Mouse (Mus musculus) induced T-regulatory cell, adult 2 months (primary cell): ENCODE results near the gene Rerg.

Source experiments
- DNase-seq: peaks from one replicate; pipeline ENCODE4 v3.0.0-alpha.2; 2012; ENCODE audit warnings: low read depth

Gene Rerg

DNA sequence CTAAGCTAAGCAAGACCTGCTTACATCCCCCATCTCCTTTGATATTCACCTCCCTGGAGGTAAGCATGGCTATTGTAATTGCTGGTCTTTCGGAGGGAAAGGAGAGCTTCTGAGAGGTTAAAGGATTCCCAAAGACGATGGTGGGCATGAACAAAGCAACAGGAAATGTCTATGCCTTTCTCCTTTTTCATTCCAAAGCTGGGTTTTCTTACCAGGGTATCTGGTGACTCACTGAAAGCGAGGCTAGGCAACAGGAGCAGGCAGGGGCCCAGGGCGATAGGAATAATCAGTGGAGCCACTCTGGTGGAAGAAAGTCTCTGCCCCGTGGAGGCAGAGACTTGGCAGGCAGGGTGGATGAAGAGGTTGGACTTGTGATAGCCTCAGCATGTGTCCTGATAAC, at the start of gene Rerg:
Rerg (minus strand) TSS at position 272 of the 400 bp plus-strand sequence.
- no peak for DNase-seq

DNA sequence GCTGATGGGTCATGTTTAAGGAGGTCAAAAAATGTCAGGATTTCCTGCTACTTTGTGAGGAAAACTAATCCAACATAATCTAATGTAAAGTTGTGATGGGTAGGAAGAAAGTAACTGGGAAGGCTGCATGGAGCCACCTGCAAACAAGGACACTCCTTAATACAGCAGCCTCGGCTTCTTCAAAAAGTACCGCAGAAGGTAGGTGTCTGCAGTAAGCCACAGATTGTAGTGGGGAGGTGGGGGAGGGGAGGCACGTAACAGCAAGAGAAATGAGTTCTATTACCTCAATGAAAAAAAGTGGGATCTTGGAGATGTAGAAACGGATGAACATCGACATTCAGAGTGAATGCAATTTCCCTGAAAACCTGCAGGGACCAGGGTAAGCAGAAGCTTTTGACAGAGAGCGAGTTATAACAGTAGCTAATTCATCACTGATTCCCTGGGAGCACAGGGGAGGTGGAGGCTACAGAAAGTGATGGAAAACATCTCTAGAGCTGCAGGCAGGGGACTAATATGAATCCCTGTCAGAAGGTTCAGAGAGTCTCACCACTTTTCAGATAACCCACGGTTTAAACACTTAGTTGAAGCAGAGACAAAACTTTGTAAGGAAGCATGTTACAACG, 47.7 kb upstream of the Rerg start:
- DNase-seq, result no peak

DNA sequence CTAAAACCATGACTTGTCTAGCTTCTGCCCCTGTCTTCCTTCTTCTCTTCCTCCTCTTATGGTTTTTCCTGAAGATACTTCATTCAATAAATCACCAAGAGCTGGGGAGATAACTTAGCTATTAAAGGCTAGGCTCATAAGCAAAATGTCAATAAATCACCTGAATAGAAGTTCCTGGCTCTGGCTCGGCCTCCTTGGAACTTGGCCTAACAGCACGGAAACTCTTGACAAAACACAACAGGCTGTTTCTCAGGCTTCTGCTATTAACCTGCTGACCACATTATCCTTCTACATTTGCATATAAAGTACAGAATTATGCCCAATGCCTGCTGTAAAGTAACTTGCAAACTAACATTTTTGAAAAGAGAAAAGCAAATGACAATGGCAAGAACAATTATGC, 41.1 kb upstream of the Rerg start:
- no peak for DNase-seq

DNA sequence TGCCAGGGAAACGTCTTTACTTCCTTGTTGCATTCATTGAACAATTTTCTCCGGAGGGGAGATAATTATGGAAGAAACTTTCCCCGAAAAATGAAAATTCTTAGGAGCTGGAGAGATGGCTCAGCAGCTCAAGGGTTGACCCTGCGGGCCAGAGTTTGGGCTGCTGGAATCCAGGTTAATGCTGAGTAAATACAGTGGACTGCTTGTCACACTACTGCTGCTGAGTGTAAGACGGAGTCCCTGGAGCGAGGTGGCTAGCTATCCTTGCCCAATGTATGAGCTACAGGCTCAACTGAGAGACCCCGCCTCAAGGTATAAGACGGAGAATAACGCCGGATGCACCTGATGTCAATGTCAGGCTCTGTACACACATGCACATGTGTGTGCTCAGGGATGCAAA, 40.7 kb upstream of the Rerg start:
- no peak for DNase-seq

DNA sequence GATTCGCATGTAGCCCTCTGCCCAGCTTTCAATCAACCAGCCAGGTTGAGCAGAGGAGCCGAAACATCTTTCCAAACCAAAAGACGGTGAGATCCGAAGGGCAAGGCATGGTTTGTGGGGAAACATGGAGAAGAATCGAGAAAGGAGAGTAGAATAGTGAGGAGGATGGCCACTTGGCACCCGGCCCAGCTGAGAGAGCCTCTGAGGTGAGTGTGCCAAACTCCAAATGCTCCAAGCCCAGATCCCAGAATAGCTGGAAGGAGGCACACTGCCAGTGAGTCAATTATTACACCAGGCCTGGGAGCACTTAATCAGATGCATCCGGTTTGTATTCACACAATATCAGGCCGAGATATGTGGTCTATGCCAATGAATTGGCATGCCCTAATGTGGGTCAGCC, 39.7 kb upstream of the Rerg start:
- DNase-seq, result no peak

DNA sequence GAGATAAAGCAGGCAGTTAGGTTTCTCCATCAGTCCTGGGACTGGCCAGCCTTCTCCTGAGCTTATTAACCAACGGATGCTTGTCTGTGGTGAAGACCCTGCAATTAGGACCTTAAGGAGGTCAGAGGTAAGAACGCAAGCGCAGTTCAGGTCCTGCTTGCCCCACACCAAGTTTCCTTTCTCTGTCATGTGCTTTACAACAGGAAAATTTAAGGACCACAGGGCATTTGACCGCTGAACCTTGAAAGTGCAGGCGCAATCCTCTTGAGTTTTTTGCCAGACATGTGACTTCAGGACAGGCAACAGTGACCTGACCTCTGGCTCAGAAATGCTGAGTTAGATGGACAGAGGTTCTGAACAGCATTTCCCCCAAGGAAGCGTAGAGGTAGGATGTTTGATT, 36.8 kb upstream of the Rerg start:
- no peak for DNase-seq

DNA sequence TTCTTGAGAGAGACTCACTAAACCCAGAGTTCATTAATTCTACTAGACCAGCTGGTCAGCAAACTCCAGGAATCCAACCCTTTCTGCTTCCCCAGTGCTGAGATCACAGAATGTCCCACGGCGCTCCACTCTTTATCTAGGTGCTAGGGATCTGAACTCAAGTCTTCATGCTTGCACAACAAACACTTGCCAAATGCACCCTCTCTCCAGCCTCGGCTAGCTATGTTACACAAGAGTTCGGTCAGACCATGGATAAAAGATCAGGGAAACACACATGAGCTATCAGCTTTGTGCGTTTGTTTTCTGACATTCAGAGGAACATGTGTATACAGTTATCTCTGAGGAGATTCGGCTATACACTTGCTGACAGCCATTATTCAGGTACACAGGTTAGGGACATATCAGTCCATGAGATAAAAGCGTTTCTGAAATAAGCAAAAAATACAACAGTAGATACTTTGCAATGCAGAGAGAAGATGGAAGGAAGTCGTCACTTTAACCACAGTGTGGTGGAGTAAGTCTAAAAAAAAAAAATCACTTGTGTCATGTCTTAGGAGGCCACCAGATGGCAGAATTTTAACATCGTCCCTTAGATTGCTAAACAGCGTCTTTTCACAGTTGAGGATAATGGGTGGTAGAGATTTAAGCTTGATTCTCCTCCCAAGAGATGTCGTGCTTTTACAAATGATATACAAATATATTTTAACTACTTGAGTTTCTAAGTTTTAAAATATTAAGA, 35.5 kb upstream of the Rerg start:
- peak; percentile 26 for DNase-seq

DNA sequence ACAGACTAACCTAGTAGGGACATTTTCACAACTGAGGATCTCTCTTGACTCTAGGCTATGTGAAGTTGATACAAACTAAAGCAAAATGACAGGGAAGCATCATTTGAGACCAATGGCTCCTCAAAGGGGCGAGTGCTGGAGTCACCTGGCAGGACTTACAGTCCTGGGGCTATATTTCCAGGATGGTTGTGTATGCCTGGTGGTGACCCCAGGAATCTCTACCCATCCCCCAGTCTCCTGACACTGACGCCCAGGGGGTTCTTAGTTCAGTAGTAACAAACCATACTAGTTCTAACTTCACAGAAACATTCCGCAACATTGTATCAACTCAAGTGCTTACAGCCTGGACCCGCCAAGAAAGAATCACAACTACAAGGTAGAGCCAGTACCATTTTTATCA, 32.4 kb upstream of the Rerg start:
- DNase-seq, result no peak

DNA sequence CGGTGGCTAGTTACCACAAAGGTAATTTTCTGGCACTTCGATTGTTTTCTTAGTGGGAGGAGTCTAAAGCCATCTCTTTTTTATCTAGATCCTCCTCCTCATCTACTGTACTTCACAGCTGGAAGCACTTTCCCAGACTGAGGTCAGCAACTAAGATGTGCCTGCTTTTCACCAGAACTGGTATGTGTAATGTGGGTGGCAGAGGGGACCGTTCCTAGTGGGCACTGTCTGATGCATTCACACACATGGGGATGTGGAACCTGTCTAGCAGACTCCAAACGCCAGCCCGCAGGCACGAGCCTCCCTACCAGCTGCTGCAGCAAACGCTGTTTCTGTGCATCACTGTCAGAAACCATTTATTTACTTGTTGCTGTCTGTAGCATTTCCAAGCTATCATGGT, 31.3 kb upstream of the Rerg start:
- no peak for DNase-seq

DNA sequence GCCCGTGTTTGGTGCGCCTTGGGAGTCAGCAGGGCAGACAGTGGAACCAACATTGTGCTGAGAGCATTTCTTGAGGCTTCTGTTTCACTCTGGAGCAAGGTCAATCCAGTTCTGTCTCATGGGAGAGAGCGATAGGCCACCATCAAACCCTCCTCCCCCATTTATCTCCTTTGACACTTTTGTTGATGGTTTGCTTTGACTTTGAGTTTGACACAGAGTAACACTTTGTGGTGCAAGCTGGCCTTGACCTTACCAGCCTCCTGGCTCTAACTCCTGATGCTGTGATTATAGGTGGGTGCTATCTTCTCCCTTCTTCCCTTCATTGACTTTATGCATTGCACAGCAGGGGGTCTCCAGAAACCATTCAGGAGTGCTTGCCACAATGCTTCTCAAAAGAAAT, 30.9 kb upstream of the Rerg start:
- no peak for DNase-seq

DNA sequence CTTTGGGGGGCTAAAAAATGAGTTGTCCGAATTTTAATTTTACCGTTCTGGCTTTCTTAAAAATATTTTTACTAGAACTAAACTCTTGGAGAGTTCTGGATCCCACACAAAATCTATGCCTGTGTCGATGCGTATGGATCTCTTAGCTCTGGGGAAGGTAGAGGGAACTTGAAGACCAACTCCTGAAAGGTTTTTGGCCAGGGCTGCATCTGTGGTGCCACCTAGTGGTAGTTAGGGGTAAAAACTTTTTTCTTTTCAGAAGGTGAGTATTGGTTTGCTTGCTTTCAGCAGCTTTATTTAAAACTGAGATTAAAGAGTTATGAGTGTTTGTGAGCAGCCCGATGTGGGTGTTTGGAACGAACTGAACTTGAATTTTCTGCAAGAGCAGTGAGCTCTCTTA, 21.8 kb upstream of the Rerg start:
- peak; percentile 50 for DNase-seq

DNA sequence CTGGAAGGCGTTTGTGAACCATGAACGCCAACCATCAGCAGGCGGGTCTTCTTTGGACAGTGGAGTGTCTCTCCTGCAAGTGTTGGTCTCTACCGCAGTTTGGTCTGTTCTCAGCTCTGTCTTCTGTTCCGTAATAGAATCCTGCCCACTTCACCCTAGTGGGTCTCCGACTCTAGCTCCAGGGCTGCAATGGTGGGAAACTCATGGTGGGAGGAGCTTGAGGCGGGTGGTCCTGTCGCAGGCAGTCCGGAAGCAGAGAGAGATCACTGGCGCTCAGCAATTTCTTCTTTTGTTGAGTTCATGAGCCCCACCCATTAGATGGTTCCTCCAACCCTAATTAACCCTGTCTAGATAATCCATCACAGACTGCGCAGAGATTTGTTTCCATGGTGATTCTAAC, 20.7 kb upstream of the Rerg start:
- no peak for DNase-seq

DNA sequence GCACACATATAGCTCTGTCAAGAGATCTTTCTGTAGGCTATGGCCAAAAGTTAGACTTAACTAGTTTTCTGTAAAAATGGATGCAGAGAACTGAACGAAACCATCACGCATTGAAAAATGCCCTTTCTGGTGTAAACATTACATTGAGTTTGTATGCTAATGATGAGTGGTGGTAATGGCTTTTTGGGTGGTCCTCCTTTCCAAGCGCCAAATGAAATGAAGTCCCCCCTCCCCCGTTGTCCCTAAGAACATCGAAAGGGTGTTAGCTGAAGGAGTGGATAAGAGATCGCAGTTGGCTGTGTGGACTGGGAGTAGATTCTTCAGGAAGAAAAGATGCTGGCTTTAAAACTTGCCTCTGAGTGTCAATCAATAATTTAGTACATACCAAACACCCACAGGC, 20.3 kb upstream of the Rerg start:
- no peak for DNase-seq

DNA sequence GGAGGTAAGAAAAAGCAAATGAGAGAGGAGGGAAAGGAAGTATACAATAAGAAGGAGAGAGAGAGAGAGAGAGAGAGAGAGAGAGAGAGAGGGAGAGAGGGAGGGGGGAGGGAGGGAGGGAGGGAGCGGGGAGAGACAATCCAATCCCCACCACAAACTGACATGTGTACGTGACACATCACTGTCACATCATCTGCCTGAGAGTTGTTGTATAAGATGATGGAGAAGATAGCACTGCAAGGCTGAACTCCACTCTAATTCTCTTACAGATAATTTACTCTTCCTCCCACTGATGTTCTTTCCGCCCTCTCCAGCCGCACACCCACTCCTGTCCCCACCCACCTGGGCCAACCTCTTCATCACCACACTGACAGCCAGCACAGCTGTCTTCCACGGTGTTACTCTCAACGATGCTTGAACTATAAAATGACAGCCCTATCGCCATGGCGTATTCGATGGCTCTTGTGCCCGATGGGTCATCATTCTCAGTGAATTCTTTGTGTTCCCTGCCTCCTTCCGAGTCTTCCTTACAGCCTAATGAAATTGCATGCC, 18.2 kb upstream of the Rerg start:
- no peak for DNase-seq

DNA sequence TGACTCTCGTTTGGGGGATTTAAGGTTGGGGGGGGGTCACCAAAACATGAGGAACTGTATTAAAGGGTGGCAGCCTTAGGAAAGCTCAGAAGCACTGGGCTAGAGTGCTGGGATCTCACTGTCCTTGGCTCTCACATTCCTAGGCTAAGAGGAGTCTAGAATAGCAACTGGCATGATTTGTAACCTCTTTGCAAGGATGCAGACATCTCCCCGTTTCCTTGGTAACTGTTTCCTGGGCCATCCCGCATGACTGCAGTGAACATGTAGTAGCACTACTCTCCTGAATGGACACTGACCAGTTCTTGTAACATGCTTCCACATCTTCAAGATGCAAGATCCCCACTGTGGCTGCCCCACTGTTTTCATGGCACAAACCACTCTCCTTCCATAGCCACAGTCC, 17.1 kb upstream of the Rerg start:
- DNase-seq, result no peak

DNA sequence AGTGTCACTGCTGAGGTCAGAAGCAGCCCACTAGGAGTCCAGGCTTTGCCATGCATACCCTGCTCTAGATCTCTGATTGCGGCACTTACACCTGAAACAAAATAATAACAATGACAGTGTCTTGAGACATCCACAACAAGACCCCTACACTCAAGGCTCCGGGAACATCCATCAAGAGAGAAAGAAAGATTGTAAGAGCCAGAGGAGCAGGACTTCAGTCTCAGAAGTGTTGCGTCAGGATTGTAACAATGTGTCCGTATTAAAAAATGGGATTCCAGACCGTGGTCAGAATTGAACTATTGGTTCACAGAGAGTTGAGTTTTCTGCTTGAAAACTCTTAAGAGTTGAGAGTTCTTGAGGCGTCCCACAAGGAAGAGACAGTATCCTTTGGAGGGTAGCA, 10.3 kb upstream of the Rerg start:
- no peak for DNase-seq

DNA sequence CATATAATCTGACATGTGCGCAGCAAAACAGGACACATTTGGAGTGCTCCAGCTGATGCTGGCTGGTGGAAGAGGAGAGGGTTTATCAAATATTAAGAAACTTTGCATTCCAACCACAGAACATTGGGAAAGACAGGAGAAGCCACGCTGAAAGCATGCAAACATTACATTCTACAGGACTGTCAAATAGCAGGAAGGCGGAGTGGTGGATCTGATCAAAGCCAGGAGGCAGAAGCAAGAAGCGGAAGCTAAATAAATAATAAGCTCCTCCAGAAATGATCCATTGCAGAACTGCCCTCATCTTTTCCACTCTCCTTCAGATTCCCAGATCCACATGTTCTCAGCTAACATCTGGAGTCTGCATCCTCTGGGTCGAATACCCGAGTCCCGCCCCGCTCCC, 9.8 kb upstream of the Rerg start:
- no peak for DNase-seq

DNA sequence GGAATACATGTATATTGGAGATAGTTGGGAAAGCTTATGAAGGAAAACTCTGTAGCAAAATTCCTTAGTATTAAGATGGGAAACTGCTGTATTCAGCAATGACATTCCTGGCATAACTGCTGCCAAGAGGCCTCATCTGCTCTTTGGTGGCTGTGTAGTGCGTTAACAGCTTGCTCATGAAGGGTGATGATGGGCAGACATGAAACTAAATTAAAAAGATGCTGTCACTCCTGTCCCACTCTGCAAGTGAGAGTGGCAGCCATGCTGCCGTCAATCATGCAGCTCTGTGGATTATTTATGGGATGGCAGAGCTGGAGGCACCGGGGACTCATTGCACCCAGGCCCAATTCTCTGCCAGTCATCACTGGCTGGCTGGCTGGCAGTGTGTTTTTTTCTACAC, 8.7 kb upstream of the Rerg start:
- DNase-seq, result no peak

DNA sequence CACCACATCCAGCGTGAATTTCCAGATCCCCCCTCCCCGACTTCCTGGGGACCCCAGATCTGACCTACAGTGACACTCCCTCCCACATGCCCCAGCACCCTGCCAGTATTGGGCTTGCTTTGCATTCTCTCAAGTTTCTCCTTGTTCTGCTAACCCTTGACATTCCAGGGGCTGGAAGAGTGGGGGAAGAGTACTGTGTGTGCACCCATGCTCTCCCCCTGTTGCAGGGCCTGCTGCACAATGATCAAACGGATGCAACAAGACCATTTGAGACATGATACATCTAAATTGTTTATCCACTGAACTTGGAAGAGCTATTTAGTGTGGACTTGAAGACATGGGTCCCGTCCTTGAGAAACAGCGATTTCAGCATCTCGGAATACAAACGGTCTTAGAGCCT, 349 bp upstream of the Rerg start:
- no peak for DNase-seq

DNA sequence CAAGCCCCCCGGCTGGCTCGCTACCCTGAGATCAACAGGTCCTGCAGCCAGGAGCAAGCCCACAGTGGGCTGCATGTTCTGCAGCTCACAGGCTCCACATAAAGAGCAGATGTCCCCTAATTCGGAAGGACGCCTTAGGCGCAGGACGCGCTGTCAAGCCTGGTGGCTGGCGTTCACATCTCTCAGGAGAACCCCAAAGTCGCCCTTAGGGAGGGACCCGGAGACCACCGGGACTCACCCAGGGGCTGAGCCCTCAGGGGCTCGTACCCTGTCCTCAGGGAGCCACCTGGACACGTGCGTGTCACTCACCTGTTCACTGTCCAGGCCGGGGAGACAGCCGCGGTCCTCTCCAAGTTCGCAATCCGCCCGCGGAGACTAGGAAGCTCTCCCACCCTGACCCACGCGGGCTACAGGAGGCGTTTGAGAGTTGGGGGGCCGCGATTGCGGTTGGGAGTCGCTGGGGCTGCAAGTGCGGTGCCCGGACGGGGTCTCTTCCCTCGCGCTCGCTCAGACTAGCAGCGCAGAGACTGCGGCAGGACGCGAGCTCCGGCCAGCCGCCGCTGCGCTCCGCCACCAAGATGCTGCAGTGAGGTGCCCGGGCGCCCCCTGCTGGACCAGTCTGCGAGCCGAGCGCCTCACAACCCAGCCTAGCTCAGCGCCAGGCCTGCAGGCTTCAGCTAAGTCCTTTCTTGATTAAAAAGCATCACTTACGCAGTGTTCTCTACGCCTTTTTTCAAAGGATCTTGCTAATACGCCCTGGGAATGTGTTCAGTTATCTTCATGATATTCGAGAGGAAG, 927 bp downstream of the Rerg start:
- DNase-seq, result peak; percentile 64

DNA sequence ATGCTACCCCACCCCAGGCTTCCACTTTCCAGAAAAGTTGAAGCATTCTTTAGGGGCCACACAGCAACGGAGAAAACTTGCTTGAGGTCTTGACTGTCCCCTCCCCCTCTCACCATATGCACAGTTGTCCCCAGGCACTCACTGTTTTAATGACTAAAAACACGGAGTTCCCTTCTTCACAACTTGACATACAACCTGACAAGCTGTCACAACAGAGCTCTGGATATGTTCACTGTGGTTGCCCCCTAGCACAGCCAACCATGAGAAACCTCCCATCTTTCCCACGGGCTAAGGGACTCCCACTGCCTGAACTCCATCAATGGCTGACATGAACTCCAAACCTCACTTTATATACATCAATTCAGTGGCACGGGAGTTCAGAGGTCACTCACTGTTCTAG, 3.5 kb downstream of the Rerg start:
- DNase-seq, result no peak

DNA sequence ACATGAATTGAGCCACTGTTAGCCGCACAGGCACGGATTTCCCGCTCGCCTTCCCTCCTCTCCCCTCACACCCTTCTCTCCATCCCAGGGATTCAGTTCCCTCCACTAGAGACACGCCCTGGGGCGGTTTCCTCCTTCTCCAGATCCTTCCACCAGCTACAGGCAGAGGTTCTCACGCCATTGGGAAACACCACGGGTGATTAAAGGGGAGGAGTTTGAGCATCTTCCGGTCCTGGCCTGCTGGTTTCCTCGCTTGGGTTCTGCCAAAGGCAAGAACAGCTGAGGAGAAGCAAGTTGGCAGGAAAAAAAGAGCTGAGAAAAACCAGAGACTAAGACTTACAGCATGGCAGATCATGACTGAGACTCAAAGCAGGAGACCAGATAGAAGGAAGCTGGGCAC, 6.7 kb downstream of the Rerg start:
- DNase-seq, result no peak

DNA sequence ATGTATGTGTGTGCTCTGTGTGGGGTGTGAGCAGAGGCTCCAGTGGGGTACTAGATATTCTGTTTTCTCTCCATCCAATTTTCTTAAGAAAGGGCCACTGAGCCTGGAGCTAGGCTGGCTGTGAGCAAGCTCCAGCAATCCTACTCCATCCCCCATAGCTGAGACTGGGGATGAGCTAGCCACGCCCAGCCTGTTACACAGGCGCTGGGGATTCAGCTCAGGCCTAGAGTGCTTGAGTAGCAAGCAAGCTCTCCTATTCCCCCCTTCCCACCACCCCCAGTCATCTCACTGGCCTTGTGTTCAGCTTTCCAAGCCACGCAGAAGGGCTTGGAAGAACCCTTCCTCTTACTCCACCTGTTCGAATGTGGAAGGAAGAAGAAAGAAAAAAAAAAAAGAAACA, 7.2 kb downstream of the Rerg start:
- no peak for DNase-seq
